Mouse (Mus musculus) neural tube, embryonic 13.5 days (tissue): ENCODE measurements around the gene Smyd3. TPM values are rescaled to one million over a fixed set of nuclear protein-coding genes. Genes with fewer than 3 reads are reported as not detected.

Experiments
- ATAC-seq: fragments of 200-750 bp; cut with Nextera tagmentation; 2 replicates; pipeline ENCODE4 v1.8.0; 2017; ENCODE audit warnings: low read depth, mild to moderate bottlenecking, moderate TSS enrichment, moderate library complexity
- H3K27ac ChIP-seq: fragments of 300-500 bp; sonication (generic); replicated peaks from 2 replicates; pipeline ENCODE4 v1.5.1; 2015; ENCODE audit warnings: moderate library complexity, mild to moderate bottlenecking, inconsistent platforms
- H3K27me3 ChIP-seq: fragments of 300-500 bp; sonication (generic); 2 replicates; pipeline ENCODE4 v1.6.1; 2015; ENCODE audit warnings: mild to moderate bottlenecking, inconsistent platforms
- H3K36me3 ChIP-seq: fragments of 300-500 bp; sonication (generic); 2 replicates; pipeline ENCODE4 v1.6.1; 2015; ENCODE audit warnings: mild to moderate bottlenecking, inconsistent platforms
- H3K4me1 ChIP-seq: fragments of 300-500 bp; sonication (generic); replicated peaks from 2 replicates; pipeline ENCODE4 v1.6.1; 2015; ENCODE audit warnings: inconsistent platforms
- H3K4me2 ChIP-seq: fragments of 300-500 bp; sonication (generic); 2 replicates; pipeline ENCODE4 v1.6.1; 2015; ENCODE audit warnings: inconsistent platforms, mild to moderate bottlenecking, moderate library complexity
- H3K4me3 ChIP-seq: fragments of 300-500 bp; sonication (generic); 2 replicates; pipeline ENCODE4 v1.5.1; 2015; ENCODE audit warnings: mild to moderate bottlenecking, inconsistent platforms
- H3K9ac ChIP-seq: fragments of 300-500 bp; sonication (generic); 2 replicates; pipeline ENCODE4 v1.6.1; 2015; ENCODE audit warnings: moderate library complexity, mild to moderate bottlenecking, inconsistent platforms
- H3K9me3 ChIP-seq: fragments of 300-500 bp; sonication (generic); 2 replicates; pipeline ENCODE4 v1.6.1; 2016; ENCODE audit warnings: inconsistent platforms
- WGBS: fragments of 180-500 bp; shearing (Covaris S2); methylation state at CpG from one replicate; pipeline ENCODE4 v1.1.7; 2015; 5-methylcytosine and 5-hydroxymethylcytosine counted together
- polyA plus RNA-seq: library from polyadenylated mRNA; unstranded; fragments of >200 nt; fragmentation: Nextera tagmentation; extraction: Ambion mirVana; gene quantifications from 2 replicates; pipeline ENCODE4 v1.2.1, GENCODE M21; 2015

Smyd3 gene
- 19.7 and 19.8 TPM in 2 replicates for polyA plus RNA-seq

GRCm38 (mm10) chr1:179517713-179518465 is at the start of gene Smyd3:
Gene Smyd3, minus strand, starts transcription at chr1:179518041.
- H3K4me3 ChIP-seq = peak within 1 kb of the TSS; percentile 76
- peaks cover 17% of the 10 kb centered on the region for H3K4me1 ChIP-seq
- ATAC-seq = peak; percentile 89
- peak within 1 kb of the TSS; percentile 99 for H3K4me2 ChIP-seq
- no peaks in the 10 kb centered on the region for H3K9me3 ChIP-seq
- H3K27ac ChIP-seq = no peak within 1 kb of the TSS
- no peaks in the 10 kb centered on the region for H3K27me3 ChIP-seq
- 6% methylated on average over 39 of the region's 39 CpGs for WGBS
- peak within 1 kb of the TSS; percentile 80 for H3K9ac ChIP-seq
- H3K36me3 ChIP-seq = no peaks in the 10 kb centered on the region

- no peak overlapping the region for H3K9ac ChIP-seq
- no peak for ATAC-seq
- no peak overlapping the region for H3K4me2 ChIP-seq
- no peaks in the 10 kb centered on the region for H3K9me3 ChIP-seq
- no peak overlapping the region for H3K4me3 ChIP-seq
- no peaks in the 10 kb centered on the region for H3K36me3 ChIP-seq
- no peaks in the 10 kb centered on the region for H3K27me3 ChIP-seq
- 25% methylated on average over 7 of the region's 7 CpGs for WGBS
- H3K4me1 ChIP-seq = peaks cover 33% of the 10 kb centered on the region
- H3K27ac ChIP-seq = peak overlapping the region; percentile 62
Observed at GRCm38 (mm10) chr1:179567558-179567957, 49.7 kb upstream of the Smyd3 start.

- Histone ChIP-seq H3K9me3 (no peaks in the 10 kb centered on the region), H3K4me2 (no peak overlapping the region), H3K36me3 (no peaks in the 10 kb centered on the region), H3K27ac (no peak overlapping the region; the same call in 1 of the 2 replicates), H3K4me1 (peaks cover 32% of the 10 kb centered on the region), H3K9ac (no peak overlapping the region), H3K27me3 (no peaks in the 10 kb centered on the region), H3K4me3 (no peak overlapping the region)
- no peak for ATAC-seq
- WGBS = 73% methylated on average over 5 of the region's 5 CpGs
Observed at GRCm38 (mm10) chr1:179563926-179564325, 46.1 kb upstream of the Smyd3 start.

- peaks cover 25% of the 10 kb centered on the region for H3K4me1 ChIP-seq
- ATAC-seq = no peak; the same call in 1 of the 2 replicates
- H3K4me3 ChIP-seq = no peak overlapping the region
- H3K36me3 ChIP-seq = no peaks in the 10 kb centered on the region
- H3K9ac ChIP-seq = no peak overlapping the region
- H3K27me3 ChIP-seq = no peaks in the 10 kb centered on the region
- no peak overlapping the region for H3K4me2 ChIP-seq
- WGBS = 81% methylated on average over 4 of the region's 4 CpGs
- no peaks in the 10 kb centered on the region for H3K9me3 ChIP-seq
- peak overlapping the region; percentile 49; the same call in 1 of the 2 replicates for H3K27ac ChIP-seq
Observed at GRCm38 (mm10) chr1:179563211-179563610, 45.4 kb upstream of the Smyd3 start.

- no peak overlapping the region for H3K4me2 ChIP-seq
- no peak overlapping the region for H3K27ac ChIP-seq
- H3K4me1 ChIP-seq = peaks cover 12% of the 10 kb centered on the region
- 88% methylated on average over 6 of the region's 6 CpGs for WGBS
- no peak overlapping the region for H3K9ac ChIP-seq
- H3K27me3 ChIP-seq = no peaks in the 10 kb centered on the region
- H3K9me3 ChIP-seq = no peaks in the 10 kb centered on the region
- H3K4me3 ChIP-seq = no peak overlapping the region
- H3K36me3 ChIP-seq = no peaks in the 10 kb centered on the region
- ATAC-seq = no peak
Observed at GRCm38 (mm10) chr1:179560845-179561430, 43.1 kb upstream of the Smyd3 start.

- Histone ChIP-seq H3K27me3 (no peaks in the 10 kb centered on the region), H3K36me3 (no peaks in the 10 kb centered on the region), H3K9me3 (no peaks in the 10 kb centered on the region), H3K4me1 (peaks cover 12% of the 10 kb centered on the region), H3K27ac (no peak overlapping the region), H3K4me2 (no peak overlapping the region), H3K4me3 (no peak overlapping the region), H3K9ac (no peak overlapping the region)
- ATAC-seq = no peak
- 79% methylated on average over 11 of the region's 11 CpGs for WGBS
Observed at GRCm38 (mm10) chr1:179559446-179560194, 41.8 kb upstream of the Smyd3 start.

GRCm38 (mm10) chr1:179556921-179557320 is 39.1 kb upstream of the Smyd3 start:
- Histone ChIP-seq H3K9me3 (no peaks in the 10 kb centered on the region), H3K4me1 (peaks cover 13% of the 10 kb centered on the region), H3K36me3 (no peaks in the 10 kb centered on the region), H3K27me3 (no peaks in the 10 kb centered on the region), H3K27ac (no peak overlapping the region), H3K4me3 (no peak overlapping the region), H3K9ac (no peak overlapping the region), H3K4me2 (no peak overlapping the region)
- WGBS = 89% methylated on average over 3 of the region's 3 CpGs
- ATAC-seq = no peak

- peaks cover 13% of the 10 kb centered on the region for H3K4me1 ChIP-seq
- ATAC-seq = no peak
- H3K4me3 ChIP-seq = no peak overlapping the region
- 82% methylated on average over 4 of the region's 4 CpGs for WGBS
- H3K27ac ChIP-seq = no peak overlapping the region
- no peaks in the 10 kb centered on the region for H3K36me3 ChIP-seq
- no peak overlapping the region for H3K9ac ChIP-seq
- H3K27me3 ChIP-seq = no peaks in the 10 kb centered on the region
- H3K4me2 ChIP-seq = no peak overlapping the region
- H3K9me3 ChIP-seq = no peaks in the 10 kb centered on the region
Observed at GRCm38 (mm10) chr1:179553949-179554347, 36.1 kb upstream of the Smyd3 start.

- Histone ChIP-seq H3K27me3 (no peaks in the 10 kb centered on the region), H3K4me1 (peaks cover 15% of the 10 kb centered on the region), H3K4me2 (no peak overlapping the region), H3K36me3 (no peaks in the 10 kb centered on the region), H3K9ac (no peak overlapping the region), H3K4me3 (no peak overlapping the region), H3K27ac (no peak overlapping the region), H3K9me3 (no peaks in the 10 kb centered on the region)
- WGBS = 72% methylated on average over 5 of the region's 5 CpGs
- no peak for ATAC-seq
Observed at GRCm38 (mm10) chr1:179553197-179553948, 35.5 kb upstream of the Smyd3 start.

- Histone ChIP-seq H3K9me3 (no peaks in the 10 kb centered on the region), H3K27ac (no peak overlapping the region), H3K4me3 (no peak overlapping the region), H3K4me2 (no peak overlapping the region), H3K36me3 (no peaks in the 10 kb centered on the region), H3K9ac (no peak overlapping the region), H3K4me1 (peaks cover 21% of the 10 kb centered on the region), H3K27me3 (no peaks in the 10 kb centered on the region)
- no peak; the same call in 1 of the 2 replicates for ATAC-seq
- 50% methylated on average over 7 of the region's 7 CpGs for WGBS
Observed at GRCm38 (mm10) chr1:179552751-179553150, 34.9 kb upstream of the Smyd3 start.

- WGBS = 85% methylated on average over 4 of the region's 4 CpGs
Observed at GRCm38 (mm10) chr1:179551921-179552320, 34.1 kb upstream of the Smyd3 start.

More at GRCm38 (mm10) chr1:179551921-179552320, 34.1 kb upstream of the Smyd3 start:
- no peak overlapping the region for H3K4me3 ChIP-seq
- no peak for ATAC-seq
- H3K36me3 ChIP-seq = no peaks in the 10 kb centered on the region
- no peaks in the 10 kb centered on the region for H3K27me3 ChIP-seq
- H3K9ac ChIP-seq = no peak overlapping the region
- H3K27ac ChIP-seq = no peak overlapping the region
- H3K9me3 ChIP-seq = no peaks in the 10 kb centered on the region
- no peak overlapping the region for H3K4me2 ChIP-seq
- peaks cover 29% of the 10 kb centered on the region for H3K4me1 ChIP-seq
